Mouse (Mus musculus) pancreas, adult 10 weeks (tissue): ENCODE measurements around the gene Hsf2bp. TPM values are rescaled to one million over a fixed set of nuclear protein-coding genes. Genes with fewer than 3 reads are reported as not detected.

Source experiments
- polyA plus RNA-seq: library from polyadenylated mRNA; stranded (reverse); fragments of 350-450 nt; fragmentation: Illumina TruSeq; extraction: RNeasy Lipid Tissue Mini Kit (QIAGEN cat#74804); gene quantifications from one replicate; pipeline ENCODE4 v1.2.3, GENCODE M21; 2015; ENCODE audit warnings: low read depth, low replicate concordance; ENCODE audit not compliant: insufficient read depth

The Hsf2bp gene
- polyA plus RNA-seq: not detected

GRCm38 (mm10) chr17:32035609-32036508, at the start of gene Hsf2bp, which contains the start of gene Rrp1b:
Hsf2bp (minus strand) TSS chr17:32036349.
Rrp1b (plus strand) TSS chr17:32036100.

Other genes starting within 250 kb of the Hsf2bp start
- gene Sik1, start 180.5 kb downstream of the Hsf2bp start, polyA plus RNA-seq: 5.2 TPM
- 3.6 TPM for gene Rrp1b, start 249 bp downstream of the Hsf2bp start, polyA plus RNA-seq
- gene Notch3, start 130.5 kb upstream of the Hsf2bp start, polyA plus RNA-seq: 6.5 TPM
- gene Ephx3, start 153.2 kb upstream of the Hsf2bp start, polyA plus RNA-seq: 1.5 TPM
- gene Brd4, start 248.4 kb upstream of the Hsf2bp start, polyA plus RNA-seq: 15.1 TPM